Mouse (Mus musculus): ENCODE data around the gene 2410002F23Rik.

- TF ChIP-seq CTCF (IDR thresholded peaks at IDR 0.05; ENCODE audit: extremely low read depth, insufficient read length, insufficient replicate concordance, low read depth, low read length): no peak
- TF ChIP-seq POLR2A (IDR thresholded peaks at IDR 0.05; ENCODE audit: low read depth, low read length): no peak
These were observed 34.4 kb downstream of the 2410002F23Rik start for GRCm38 (mm10) chr7:44280959-44281358.
